Mouse (Mus musculus) hindbrain, embryonic 15.5 days (tissue): Measurements from ENCODE around the gene Lrp1. TPM values are rescaled to one million over a fixed set of nuclear protein-coding genes. Genes with fewer than 3 reads are reported as not detected.

Experiments used
- ATAC-seq: fragments of 200-750 bp; cut with Nextera tagmentation; 2 replicates; pipeline ENCODE4 v1.8.0; 2017; ENCODE audit warnings: low read depth, moderate number of reproducible peaks, moderate TSS enrichment; ENCODE audit not compliant: low FRiP score
- H3K27ac ChIP-seq: fragments of 300-500 bp; sonication (generic); replicated peaks from 2 replicates; pipeline ENCODE4 v1.5.1; 2015; ENCODE audit warnings: mild to moderate bottlenecking, inconsistent platforms
- H3K27me3 ChIP-seq: fragments of 300-500 bp; sonication (generic); 2 replicates; pipeline ENCODE4 v1.6.1; 2015; ENCODE audit warnings: control low read depth, inconsistent platforms
- H3K36me3 ChIP-seq: fragments of 300-500 bp; sonication (generic); 2 replicates; pipeline ENCODE4 v1.6.1; 2015; ENCODE audit warnings: control low read depth, inconsistent platforms
- H3K4me1 ChIP-seq: fragments of 300-500 bp; sonication (generic); replicated peaks from 2 replicates; pipeline ENCODE4 v1.6.1; 2015; ENCODE audit warnings: control low read depth, inconsistent platforms
- H3K4me2 ChIP-seq: fragments of 300-500 bp; sonication (generic); 2 replicates; pipeline ENCODE4 v1.6.1; 2015; ENCODE audit warnings: moderate library complexity, mild to moderate bottlenecking, inconsistent platforms
- H3K4me3 ChIP-seq: fragments of 300-500 bp; sonication (generic); 2 replicates; pipeline ENCODE4 v1.5.1; 2015; ENCODE audit warnings: mild to moderate bottlenecking, inconsistent platforms
- H3K9ac ChIP-seq: fragments of 300-500 bp; sonication (generic); 2 replicates; pipeline ENCODE4 v1.6.1; 2015; ENCODE audit warnings: inconsistent platforms
- H3K9me3 ChIP-seq: fragments of 300-500 bp; sonication (generic); 2 replicates; pipeline ENCODE4 v1.6.1; 2016; ENCODE audit warnings: control low read depth, inconsistent platforms
- WGBS: fragments of 180-500 bp; shearing (Covaris S2); methylation state at CpG from one replicate; pipeline ENCODE4 v1.1.7; 2015; 5-methylcytosine and 5-hydroxymethylcytosine counted together
- polyA plus RNA-seq: library from polyadenylated mRNA; unstranded; fragments of >200 nt; fragmentation: Nextera tagmentation; extraction: Ambion mirVana; gene quantifications from 2 replicates; pipeline ENCODE4 v1.2.1, GENCODE M21; 2015

The Lrp1 gene
- polyA plus RNA-seq, 1 experiment from 2014 or later = 114 TPM

- peaks cover 11% of the 10 kb centered on the region for H3K4me1 ChIP-seq
- no peak overlapping the region for H3K4me2 ChIP-seq
- no peaks in the 10 kb centered on the region for H3K9me3 ChIP-seq
- ATAC-seq = no peak
- H3K4me3 ChIP-seq = no peak overlapping the region
- 81% methylated on average over 9 of the region's 9 CpGs for WGBS
- H3K27me3 ChIP-seq = no peaks in the 10 kb centered on the region
- H3K27ac ChIP-seq = no peak overlapping the region
- H3K9ac ChIP-seq = no peak overlapping the region
- H3K36me3 ChIP-seq = peaks cover 70% of the 10 kb centered on the region
Measured at GRCm38 (mm10) chr10:127609415-127610065, 11.4 kb downstream of the Lrp1 start.

GRCm38 (mm10) chr10:127607059-127607458 lies 13.9 kb downstream of the Lrp1 start:
- H3K36me3 ChIP-seq = peaks cover 80% of the 10 kb centered on the region
- no peak overlapping the region for H3K9ac ChIP-seq
- H3K4me1 ChIP-seq = no peaks in the 10 kb centered on the region
- no peak overlapping the region for H3K27ac ChIP-seq
- WGBS = 92% methylated on average over 7 of the region's 7 CpGs
- H3K4me2 ChIP-seq = no peak overlapping the region
- H3K27me3 ChIP-seq = no peaks in the 10 kb centered on the region
- ATAC-seq = no peak
- H3K4me3 ChIP-seq = no peak overlapping the region
- no peaks in the 10 kb centered on the region for H3K9me3 ChIP-seq

DNA sequence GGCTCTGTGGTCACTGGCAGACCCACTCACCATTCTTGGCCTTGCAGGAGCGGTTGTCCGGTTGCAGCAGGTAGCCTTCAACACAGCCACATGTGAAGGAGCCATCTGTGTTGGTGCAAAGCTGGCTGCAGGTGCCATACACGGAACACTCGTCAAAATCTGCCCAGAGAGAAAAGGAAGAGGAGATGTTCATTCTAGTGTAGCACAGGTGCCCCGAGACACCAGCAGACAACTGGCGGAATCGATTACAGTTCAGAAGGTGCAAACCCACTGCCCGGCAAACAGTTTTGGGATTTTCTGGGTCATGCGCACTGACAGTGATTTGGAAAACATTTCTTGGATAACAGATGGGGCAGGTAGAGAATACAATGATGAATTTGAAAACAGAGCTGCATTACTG lies 15.2 kb downstream of the Lrp1 start:
- H3K4me2 ChIP-seq = no peak overlapping the region
- no peak overlapping the region for H3K4me3 ChIP-seq
- H3K27ac ChIP-seq = no peak overlapping the region
- no peaks in the 10 kb centered on the region for H3K27me3 ChIP-seq
- no peak for ATAC-seq
- 93% methylated on average over 9 of the region's 9 CpGs for WGBS
- H3K4me1 ChIP-seq = no peaks in the 10 kb centered on the region
- no peak overlapping the region for H3K9ac ChIP-seq
- no peaks in the 10 kb centered on the region for H3K9me3 ChIP-seq
- peaks cover 81% of the 10 kb centered on the region for H3K36me3 ChIP-seq

- 87% methylated on average over 8 of the region's 8 CpGs for WGBS
- no peaks in the 10 kb centered on the region for H3K27me3 ChIP-seq
- H3K9me3 ChIP-seq = no peaks in the 10 kb centered on the region
- H3K27ac ChIP-seq = no peak overlapping the region
- no peaks in the 10 kb centered on the region for H3K4me1 ChIP-seq
- peaks cover 80% of the 10 kb centered on the region for H3K36me3 ChIP-seq
- H3K4me3 ChIP-seq = no peak overlapping the region
- H3K4me2 ChIP-seq = no peak overlapping the region
- H3K9ac ChIP-seq = no peak overlapping the region
- ATAC-seq = no peak
Measured at GRCm38 (mm10) chr10:127605251-127605547, 15.7 kb downstream of the Lrp1 start.

DNA sequence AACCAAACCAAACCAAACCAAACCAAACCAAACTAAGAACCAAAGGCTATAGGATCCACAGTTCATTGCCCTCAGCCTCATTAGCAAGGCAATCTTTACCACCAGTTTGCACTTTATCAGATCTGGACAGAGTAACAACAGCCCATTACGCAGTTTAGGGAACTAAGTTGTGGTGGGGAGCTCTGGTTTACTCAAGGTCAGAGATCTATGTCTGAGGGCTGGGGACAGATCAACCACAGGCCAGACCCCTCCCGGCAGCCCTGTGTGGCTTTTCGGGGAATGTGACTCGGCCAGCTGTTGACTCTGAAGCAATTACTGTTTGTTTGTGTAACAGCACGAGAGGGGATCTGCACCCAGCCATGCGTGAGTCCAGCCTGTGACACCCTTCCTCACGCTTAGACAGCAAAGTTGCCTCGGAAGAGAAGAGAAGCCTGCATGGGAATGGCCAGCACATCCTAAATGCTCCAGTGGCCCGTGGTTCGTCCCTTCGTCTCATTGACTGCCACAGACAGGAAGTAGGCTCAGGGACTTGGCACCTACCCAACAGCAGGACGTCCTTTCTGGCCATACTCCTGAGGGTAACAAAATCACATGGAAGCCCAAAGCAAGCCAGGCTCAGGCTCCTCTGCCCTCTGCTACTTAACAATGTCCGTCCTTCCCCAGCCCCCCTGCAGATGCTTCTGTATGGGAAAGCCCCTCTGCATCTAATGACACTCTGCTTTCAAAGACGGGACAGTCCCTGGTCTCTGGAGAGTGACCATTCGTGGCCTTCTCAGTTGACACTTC lies 16.3 kb downstream of the Lrp1 start:
- H3K9ac ChIP-seq = no peak overlapping the region
- no peak overlapping the region for H3K27ac ChIP-seq
- H3K4me3 ChIP-seq = no peak overlapping the region
- H3K4me2 ChIP-seq = no peak overlapping the region
- H3K4me1 ChIP-seq = peaks cover 5% of the 10 kb centered on the region; the same call in 1 of the 2 replicates
- WGBS = 67% methylated on average over 15 of the region's 15 CpGs
- H3K9me3 ChIP-seq = no peaks in the 10 kb centered on the region
- peaks cover 77% of the 10 kb centered on the region for H3K36me3 ChIP-seq
- no peak for ATAC-seq
- no peaks in the 10 kb centered on the region for H3K27me3 ChIP-seq

- 82% methylated on average over 13 of the region's 13 CpGs for WGBS
- H3K4me3 ChIP-seq = no peak overlapping the region
- H3K27ac ChIP-seq = no peak overlapping the region
- no peak overlapping the region for H3K9ac ChIP-seq
- H3K4me1 ChIP-seq = peaks cover 7% of the 10 kb centered on the region; the same call in 1 of the 2 replicates
- H3K27me3 ChIP-seq = no peaks in the 10 kb centered on the region
- ATAC-seq = no peak
- H3K9me3 ChIP-seq = no peaks in the 10 kb centered on the region
- H3K4me2 ChIP-seq = no peak overlapping the region
- peaks cover 69% of the 10 kb centered on the region for H3K36me3 ChIP-seq
Measured at GRCm38 (mm10) chr10:127603437-127604371, 17.2 kb downstream of the Lrp1 start.

GRCm38 (mm10) chr10:127602194-127602593 lies 18.8 kb downstream of the Lrp1 start:
- H3K27me3 ChIP-seq = no peaks in the 10 kb centered on the region
- no peak overlapping the region for H3K9ac ChIP-seq
- whole genome bisulfite sequencing = 94% methylated on average over 6 of the region's 6 CpGs
- ATAC-seq = no peak
- no peak overlapping the region for H3K4me2 ChIP-seq
- H3K27ac ChIP-seq = no peak overlapping the region
- H3K36me3 ChIP-seq = peaks cover 60% of the 10 kb centered on the region
- no peak overlapping the region for H3K4me3 ChIP-seq
- H3K4me1 ChIP-seq = peaks cover 20% of the 10 kb centered on the region
- no peaks in the 10 kb centered on the region for H3K9me3 ChIP-seq

GRCm38 (mm10) chr10:127599779-127600541 lies 21.0 kb downstream of the Lrp1 start:
- 65% methylated on average over 17 of the region's 17 CpGs for WGBS
- H3K36me3 ChIP-seq = peaks cover 44% of the 10 kb centered on the region
- no peak for ATAC-seq

GRCm38 (mm10) chr10:127599252-127599651 lies 21.7 kb downstream of the Lrp1 start:
- Histone ChIP-seq H3K27me3 (no peaks in the 10 kb centered on the region), H3K36me3 (peaks cover 44% of the 10 kb centered on the region), H3K27ac (peak overlapping the region; percentile 63), H3K4me2 (no peak overlapping the region), H3K9me3 (no peaks in the 10 kb centered on the region), H3K4me3 (no peak overlapping the region), H3K4me1 (peaks cover 30% of the 10 kb centered on the region), H3K9ac (no peak overlapping the region)
- 88% methylated on average over 11 of the region's 11 CpGs for WGBS
- no peak for ATAC-seq

More at GRCm38 (mm10) chr10:127599779-127600541, 21.0 kb downstream of the Lrp1 start:
- no peaks in the 10 kb centered on the region for H3K27me3 ChIP-seq
- H3K4me2 ChIP-seq = no peak overlapping the region
- H3K27ac ChIP-seq = peak overlapping the region; percentile 63
- H3K9ac ChIP-seq = no peak overlapping the region
- H3K4me1 ChIP-seq = peaks cover 30% of the 10 kb centered on the region
- H3K4me3 ChIP-seq = no peak overlapping the region
- no peaks in the 10 kb centered on the region for H3K9me3 ChIP-seq

- WGBS = 72% methylated on average over 8 of the region's 8 CpGs
- ATAC-seq = no peak
- Histone ChIP-seq H3K9me3 (no peaks in the 10 kb centered on the region), H3K4me3 (no peak overlapping the region), H3K36me3 (peaks cover 44% of the 10 kb centered on the region), H3K9ac (no peak overlapping the region), H3K27me3 (no peaks in the 10 kb centered on the region), H3K4me1 (peaks cover 30% of the 10 kb centered on the region), H3K27ac (no peak overlapping the region), H3K4me2 (no peak overlapping the region)
Measured at GRCm38 (mm10) chr10:127598607-127599006, 22.3 kb downstream of the Lrp1 start.

DNA sequence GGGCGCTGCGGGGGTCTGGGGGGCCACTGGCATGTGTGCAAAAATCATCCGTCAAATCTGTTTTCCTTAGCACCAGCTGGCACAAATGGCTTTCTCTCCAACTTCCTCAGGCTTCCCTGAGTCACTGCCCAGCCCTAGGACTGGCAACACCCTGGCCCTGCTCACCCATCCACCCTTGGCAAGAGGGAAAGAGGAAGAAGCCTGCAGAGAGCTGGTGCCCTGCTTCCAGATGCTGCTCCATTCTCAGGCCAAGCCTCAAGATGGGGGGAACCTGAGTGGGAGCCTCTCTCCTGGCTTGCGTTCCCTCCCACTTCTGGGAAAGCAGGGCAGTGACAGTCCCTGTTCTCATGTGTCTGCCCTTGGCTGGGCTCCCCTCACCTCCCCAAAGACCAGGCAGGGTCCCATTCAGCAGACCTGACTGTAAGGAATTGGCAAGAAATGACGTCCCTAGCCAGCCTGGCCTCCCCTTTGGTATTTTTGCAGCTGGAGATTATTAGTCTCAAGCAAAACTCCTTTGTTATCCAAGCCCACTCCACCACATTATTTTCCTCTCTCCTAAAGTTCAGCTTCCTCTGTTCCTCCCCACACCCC lies 23.5 kb downstream of the Lrp1 start:
- Histone ChIP-seq H3K27ac (peak overlapping the region; percentile 22; the same call in 1 of the 2 replicates), H3K4me1 (peaks cover 30% of the 10 kb centered on the region), H3K9me3 (no peaks in the 10 kb centered on the region), H3K36me3 (peaks cover 53% of the 10 kb centered on the region), H3K4me2 (no peak overlapping the region), H3K4me3 (no peak overlapping the region), H3K9ac (no peak overlapping the region), H3K27me3 (no peaks in the 10 kb centered on the region)
- 0 out of 2 replicates have a peak, but pooled peaks have one; percentile 35 for ATAC-seq
- WGBS = 60% methylated on average over 5 of the region's 5 CpGs
